Mouse (Mus musculus) urinary bladder, postnatal 10 days (tissue): Measurements from ENCODE around the gene Dhx38.

Source experiments
- DNase-seq: peaks from one replicate; pipeline ENCODE4 v3.0.0; 2022; ENCODE audit warnings: low spot score

Dhx38 gene

DNA sequence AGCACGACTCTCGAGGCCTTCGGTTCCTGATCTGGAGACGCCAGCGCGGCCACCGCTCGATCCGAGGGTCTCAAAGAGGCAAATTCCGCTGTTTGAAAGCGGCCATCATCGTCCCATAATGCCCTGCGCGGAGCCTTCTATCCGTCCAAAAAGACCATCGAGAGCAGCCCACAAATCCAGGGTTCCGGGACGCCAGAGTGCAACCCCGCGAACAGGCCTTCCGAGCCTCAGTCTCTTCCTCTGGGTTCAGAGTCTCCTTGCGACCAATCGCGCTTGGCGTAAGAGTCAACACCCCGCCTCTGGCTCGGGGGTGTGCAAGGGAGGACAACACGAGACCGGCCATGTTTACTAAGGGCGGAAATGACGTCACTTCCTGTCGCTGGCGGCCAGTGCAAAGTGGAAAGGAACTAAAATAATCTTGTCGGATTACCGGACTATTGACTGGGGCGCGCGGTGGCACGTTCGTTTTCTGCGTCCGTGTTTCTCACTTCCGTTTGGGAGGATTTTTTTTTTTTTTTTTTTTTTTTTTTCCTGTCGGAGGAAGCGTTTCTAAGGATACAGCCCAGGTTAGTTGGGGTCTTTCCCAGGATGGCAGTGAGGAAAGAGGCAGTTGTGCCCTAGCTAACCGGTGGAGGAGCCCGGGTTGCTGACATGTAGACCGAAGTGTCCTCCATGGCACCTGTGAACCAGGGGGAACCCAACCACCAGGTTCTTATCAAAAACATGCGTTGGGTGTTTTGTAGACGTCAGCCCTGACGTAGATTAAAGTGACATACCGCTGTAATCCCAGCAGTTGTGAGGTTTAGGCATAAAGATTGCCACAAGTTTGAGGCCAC is at the start of gene Dhx38, which contains the start of gene Txnl4b:
Dhx38 (minus strand) TSS at position 364 of the 836 bp plus-strand sequence.
Txnl4b (plus strand) TSS at position 395 of the 836 bp plus-strand sequence.
- DNase-seq: peak; percentile 95

DNA sequence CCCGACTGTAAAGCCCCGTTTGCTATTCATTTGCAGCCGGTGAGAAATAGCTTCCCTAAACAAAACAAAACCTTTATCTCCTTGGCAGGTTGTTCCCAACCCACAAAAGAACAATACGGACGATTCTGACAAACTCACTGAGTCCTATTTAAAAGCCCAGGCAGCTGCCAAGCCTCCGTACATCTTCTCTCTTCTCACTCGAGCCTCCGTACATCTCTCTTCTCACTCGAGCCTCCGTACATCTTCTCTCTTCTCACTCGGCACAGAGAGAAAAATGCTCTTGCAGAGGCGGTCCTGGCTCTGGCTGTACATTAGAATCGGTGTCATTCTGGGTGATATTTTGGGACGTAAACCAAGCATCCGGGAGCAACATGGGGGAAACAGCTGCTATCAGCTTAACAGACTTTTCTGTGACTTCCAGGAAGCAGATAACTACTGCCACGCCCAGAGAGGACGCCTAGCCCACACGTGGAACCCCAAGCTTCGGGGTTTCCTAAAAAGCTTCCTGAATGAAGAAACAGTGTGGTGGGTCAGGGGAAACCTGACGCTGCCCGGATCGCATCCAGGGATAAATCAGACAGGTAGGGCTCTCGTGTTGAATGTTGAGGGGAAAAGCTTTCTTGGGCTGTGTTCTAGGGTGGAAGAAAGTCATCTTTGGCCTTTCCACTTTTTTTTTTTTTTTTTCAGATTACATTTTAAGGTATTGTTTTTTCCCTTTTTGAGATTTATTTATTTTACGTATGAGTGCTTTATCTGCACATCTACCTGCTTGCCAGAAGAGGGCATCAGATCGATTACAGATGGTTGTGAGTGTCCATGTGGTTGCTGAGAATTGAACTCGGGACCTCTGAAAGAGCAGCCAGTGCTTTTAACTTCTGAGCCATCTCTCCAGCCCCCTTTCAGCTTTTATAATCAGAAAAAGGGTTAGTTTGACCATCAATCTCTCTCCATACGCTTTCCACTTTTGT is 48.9 kb upstream of the Dhx38 start, which contains the start of gene Pkd1l3:
Pkd1l3 (plus strand) TSS at position 275 of the 968 bp plus-strand sequence.
- no peak for DNase-seq

DNA sequence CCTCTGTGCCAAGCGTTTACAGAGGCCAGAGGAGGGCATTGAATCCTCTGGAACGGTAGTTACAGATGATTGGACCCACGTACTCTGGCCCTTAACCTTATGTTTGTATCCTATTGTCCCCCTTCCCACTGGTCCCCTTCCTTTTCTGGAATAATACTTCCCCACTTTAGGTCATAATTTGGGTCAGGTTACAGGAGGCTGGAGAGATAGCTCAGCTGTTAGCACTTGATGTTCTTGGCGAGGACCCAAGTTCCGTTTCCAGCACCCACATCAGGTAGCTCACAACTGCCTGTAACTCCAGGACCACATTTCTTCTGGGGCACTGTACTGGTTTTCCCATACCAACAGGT is 43.5 kb upstream of the Dhx38 start:
- DNase-seq: no peak

DNA sequence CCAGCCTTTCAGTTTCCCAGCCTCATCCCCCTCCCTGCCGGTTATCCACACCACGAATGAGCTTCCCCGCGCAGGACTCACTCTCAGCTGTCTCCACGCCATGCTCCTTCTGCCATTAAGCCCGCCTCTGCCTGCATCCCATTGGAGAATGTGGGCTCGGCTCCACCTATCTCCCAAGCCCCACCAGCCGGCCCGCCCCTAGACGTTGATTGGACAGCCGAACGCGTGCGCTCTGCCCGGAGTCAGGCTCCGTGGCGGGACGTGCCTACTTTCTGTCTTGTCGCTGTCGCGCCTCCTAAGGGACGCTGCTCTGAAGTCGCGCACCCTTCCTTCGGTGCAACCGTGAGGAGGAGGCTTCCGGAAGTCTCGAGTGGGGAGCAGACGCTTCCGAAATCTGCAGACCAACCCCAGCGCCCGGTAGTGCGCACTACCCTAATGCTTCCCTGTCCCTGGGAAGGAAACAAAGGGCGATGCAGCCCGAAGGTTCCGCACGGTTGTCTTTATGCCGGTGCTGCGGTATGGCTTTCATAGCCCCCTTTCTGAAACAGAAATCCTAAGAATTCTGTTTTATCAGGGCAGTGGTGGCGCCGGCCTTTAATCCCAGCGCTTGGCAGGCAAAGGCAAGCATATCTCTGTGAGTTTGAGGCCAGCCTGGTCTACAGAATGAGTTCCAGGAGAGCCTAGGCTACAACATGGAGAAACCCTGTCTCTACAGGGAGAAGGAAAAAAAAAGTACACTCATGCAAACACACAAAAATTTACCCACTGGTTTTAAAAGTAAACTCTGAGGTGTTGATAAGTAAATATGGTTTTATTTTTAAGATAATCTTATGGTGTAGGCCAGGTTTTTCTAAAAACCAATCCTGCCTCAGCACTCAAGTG is 42.9 kb upstream of the Dhx38 start, which contains the start of gene Dhodh:
Dhodh (minus strand) TSS at position 403 of the 882 bp plus-strand sequence.
- DNase-seq: peak; percentile 82

DNA sequence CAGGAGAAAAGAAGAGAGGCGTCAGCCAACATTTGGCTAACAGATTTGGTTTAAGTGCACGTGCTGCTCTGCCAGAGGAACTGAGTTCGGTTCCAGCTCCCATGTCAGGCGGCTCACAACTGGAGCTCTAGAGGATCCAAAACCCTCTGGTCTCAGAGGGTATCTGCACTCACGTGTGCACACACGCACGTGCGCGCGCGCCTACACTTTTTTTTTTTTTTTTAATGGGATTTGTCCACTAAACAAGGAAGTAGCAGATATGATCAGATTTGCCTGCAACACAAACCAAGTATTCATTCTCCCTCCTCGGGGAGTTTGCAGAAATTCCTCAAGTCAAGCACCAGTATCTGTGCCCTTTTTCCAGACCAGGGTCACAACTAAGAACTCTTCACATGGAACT is 42.0 kb upstream of the Dhx38 start:
- DNase-seq: no peak

DNA sequence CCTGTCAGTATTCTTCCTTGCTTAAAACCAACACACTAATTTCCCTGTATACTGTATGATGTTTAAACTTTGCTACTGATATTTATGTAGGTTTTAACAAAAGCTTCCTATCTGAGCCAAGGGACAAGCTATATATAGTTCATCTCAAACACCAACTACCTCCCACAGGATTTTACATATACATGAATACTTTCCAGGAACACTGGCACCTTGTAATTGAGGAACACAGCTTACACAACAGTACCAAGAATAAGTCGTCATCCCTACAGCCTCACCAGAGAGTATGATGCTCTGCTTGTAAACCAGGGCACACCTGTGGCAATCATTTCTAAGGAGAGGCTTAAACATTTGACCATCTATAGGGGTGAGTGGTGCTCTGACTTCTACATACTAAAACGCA is 41.1 kb upstream of the Dhx38 start:
- no peak for DNase-seq

DNA sequence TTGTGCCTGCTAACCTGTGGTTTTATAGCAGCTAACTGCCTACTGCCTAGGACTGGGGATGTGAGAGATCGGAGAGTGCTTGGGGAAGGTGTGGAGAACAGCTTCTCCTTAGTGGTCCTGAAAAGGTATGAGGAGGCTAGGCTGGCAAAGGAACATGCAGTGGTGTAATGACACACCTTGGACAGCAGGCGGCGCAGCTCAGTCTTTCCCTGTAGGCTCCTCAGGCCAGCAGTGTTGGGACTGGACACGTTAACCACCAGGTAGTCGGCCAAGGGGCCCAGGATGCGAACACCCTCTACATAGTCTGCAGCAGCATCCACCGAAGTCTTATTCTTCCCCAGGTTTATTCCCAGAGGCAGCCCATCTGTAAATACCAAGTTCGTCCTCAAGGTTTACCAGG is 30.2 kb upstream of the Dhx38 start:
- no peak for DNase-seq

DNA sequence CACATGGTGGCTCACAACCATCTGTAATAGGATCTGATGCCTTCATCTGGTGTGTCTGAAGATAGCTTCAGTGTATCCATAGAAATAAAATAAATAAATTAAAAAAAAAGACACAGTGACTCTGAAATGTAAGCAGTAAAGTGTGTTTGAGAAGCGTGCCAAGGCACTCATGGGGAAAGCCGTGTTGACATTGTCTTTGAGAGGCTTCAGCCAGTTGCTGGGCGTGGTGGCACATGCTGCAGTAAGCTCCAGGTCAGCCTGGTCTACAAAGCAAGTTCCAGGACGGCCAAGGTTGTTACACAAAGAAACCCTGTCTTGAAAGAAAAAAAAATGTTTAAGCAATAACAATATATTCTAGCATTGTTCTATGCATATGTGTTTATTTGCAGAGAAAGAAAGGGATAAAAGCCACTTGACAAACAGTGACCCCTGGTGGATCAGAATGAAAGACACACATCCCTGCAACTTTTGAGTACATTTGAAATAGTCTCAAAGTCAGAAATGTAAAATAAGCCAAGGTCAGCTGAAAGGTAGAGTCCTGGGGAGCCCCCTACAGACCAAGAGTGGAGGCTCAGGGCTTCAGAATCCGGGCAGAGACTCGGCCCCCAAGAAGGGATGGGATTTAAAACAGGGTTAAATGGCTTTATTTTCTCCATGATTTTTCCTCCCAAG is 27.6 kb upstream of the Dhx38 start:
- DNase-seq: no peak

DNA sequence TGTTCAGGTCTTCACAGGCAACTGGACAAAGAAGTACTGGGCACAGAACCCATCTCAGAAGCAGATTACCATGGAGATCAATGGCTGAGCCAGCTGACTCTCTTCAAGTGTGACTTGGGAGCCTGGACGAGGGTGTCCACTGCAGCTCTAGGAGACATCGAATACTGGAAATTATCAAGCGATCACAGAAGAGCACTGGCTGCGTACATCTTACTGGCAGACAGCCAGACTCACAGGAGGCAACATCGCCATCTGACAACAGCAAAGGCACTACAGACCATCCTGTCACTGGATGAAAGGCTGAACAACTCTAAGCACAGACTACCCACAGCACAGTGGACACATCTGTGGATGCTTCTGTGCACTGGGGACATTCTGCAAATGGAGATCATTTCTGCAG is 26.5 kb upstream of the Dhx38 start:
- DNase-seq: no peak

DNA sequence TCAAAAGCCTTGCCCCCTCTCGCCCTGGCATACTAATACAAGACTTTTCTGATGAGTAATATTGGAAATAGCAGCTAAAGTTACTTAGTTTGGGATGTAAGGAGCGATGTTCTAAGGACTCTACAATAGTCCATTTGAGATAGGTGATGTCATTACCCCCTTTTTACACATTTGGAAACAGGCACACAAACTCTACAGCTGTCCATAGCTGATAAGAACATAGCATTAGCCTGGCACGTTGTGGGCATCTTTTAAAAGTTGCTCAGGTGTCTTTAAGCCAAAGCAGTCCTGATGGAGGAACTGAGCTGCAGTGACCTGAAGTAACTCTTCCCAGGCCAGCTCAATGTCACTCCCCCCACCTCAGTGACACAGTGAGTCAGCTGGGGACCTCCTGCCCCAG is 25.7 kb upstream of the Dhx38 start:
- DNase-seq: no peak

DNA sequence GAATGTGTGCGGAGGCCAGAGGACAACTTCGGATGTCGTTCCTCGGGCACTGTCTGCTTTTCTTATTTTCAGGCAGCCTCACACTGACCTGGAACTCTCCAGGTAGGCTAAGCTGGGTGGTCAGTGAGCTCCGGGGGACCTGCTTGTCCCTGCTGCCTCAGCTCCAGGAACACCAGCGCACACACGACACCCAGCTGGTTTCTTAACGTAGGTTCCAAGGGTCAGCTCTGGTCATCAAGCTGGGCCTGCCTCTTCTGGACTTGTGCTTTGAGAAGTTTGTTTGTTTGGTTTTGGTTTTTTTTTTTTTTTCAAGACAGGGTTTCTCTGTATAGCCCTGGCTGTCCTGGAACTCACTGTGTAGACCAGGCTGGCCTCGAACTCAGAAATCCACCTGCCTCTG is 25.2 kb upstream of the Dhx38 start:
- no peak for DNase-seq

DNA sequence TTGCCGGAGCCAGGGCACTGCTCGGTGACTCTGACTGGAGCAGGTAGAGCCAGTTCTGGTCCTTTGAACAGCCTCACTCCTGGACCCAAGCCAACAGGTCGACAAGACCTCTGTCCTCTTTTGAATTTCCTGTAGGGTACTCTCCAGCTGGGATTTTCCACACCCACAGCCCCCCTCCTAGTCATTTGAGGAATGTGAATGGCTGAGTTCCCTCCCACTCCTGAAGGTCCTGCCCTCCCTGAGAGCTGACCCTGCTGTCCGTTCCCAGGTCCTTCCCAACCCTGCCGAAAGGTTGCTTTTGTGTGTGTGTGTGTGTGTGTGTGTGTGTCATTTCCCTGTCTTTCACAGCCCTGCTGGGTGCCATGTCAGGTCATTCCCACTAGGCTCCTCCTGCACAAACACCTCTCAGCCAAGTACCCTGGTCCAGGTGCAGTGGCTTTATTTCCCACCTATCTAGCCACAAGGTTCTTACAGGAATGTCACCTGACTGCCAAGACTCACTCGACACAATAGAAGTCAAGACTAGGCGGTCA is 21.4 kb upstream of the Dhx38 start:
- no peak for DNase-seq

DNA sequence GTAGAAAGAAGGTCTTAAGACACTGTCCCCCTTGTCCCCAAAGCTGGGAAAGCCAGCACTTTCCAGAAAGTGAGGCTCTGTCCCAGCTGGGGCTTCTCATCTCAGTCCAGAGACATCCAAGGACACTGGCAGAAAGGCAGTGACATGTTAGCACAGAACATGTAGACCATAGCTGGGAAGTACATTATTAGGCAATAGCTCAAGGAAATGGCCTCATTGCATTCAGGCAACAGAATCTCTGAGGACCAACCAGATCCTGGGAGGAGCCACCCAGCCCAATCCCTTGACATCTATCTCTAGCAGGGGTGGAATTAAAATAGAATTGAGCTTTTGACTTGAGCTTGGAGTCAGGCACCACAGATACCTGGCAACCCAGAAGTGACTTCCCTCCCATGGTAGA is 20.0 kb upstream of the Dhx38 start:
- DNase-seq: no peak

DNA sequence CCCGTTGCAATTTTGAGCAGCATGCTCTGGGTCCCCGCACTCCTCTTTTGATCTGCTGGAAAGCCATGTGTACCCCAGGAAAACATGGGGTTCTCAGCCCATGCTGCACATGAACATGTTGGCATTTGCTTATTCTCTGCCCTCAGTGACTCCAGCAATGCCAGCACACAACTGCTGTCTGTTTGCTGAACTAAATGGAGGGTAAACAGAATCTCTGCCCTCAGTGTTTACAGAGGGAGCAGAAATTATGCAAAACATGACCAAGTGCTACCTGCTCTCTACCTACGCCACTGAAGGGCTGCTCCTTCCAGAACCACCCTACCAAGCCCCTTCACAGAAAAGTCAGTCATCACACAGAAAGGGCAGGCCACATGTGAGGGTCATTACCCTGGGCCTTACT is 19.2 kb upstream of the Dhx38 start:
- no peak for DNase-seq

DNA sequence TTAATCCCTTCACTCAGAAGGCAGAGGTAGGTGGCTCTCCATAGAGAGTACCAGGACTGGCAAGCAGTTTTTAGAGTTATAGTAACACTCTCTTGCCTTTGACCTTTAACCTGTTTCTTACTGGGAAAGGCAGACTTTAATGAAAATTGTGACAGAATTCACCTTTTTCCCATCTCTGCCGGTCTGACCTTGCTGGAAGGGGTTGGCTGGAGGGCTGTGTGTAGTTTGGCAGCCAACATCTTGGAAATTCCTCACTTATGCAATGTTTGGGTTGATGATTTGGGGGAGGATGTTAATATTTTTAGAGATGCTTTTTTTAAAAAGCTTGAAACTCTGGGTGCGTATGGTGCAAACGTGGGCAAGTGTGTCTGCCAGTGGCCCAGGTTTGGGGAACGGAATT is 18.6 kb upstream of the Dhx38 start:
- DNase-seq: no peak

DNA sequence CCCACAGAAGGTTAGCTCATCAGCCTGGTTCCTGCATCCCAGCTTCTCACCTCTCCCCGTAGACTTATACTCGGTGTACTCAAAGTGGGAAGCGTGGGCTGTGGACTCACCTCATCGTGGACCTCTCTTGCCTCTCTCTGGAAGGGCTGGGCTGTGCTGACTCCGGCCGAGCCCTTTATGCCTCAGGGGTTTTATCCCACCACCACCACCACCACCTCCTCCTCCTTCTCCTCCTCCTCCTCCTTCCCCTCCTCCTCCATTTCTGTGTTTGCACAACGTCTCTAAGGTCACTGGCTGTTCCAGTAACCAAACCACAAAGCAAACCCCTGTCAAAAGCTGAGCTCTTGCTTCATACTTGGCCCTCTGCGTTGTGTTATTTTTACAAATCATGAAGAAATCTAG is 13.2 kb upstream of the Dhx38 start, which contains the start of gene Hp:
Hp (minus strand) TSS at position 273 of the 402 bp plus-strand sequence.
- no peak for DNase-seq

DNA sequence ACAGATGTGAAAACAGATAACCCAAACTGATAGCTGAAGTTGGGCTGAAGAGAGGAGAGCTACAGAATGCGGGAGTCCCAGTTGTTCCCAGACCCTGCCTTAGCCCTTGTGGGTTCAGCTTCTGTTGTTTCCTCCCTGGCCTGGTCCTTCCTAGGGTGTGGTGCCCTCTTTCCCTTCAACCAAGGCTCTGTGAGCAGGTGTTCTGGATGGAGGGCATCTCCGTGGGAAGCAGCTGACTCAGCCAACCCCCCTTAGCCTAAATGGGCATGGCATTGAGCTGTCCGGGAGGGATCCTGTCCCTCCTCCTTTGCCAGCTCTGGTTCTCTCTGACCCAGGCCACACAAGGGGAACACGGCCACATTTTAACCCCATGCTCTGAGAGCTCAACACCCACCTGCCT is 10.7 kb upstream of the Dhx38 start:
- DNase-seq: no peak

DNA sequence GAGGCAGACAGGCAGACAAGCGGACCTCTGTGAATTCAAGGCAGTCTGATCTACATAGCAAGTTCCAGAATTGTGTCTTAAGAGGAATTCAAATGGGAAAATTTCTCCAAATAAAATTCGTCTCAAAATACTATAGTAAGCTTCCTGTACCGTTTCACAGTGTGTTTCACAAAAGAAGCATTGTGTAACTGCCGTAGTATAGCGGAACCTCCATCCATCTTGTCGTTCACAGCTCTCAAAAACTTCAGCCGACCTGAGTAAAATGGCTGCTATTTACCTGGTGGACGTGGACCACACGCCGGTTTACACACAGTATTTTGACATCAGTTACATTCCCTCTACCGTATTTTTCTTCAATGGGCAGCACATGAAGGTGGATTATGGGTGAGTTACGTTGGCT is 5.5 kb upstream of the Dhx38 start:
- DNase-seq: no peak

DNA sequence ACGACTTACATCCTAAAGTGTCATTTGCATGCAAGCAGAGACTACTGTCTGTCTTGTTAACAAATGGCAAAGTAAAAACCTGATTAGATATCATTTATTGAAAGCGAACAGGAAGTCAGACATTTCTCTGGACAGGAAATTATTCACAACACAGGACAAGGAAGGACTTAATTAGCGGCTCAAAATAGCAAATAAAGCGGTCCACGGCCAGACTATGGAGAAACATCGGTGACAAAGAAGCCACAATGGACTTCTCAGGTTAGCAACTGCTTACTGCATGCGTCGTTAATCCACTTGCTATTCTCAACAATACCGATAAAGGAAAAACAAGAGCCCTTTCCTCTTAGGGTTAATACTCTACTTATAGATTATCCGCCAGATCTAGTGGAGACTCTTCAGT is 895 bp downstream of the Dhx38 start:
- DNase-seq: no peak

DNA sequence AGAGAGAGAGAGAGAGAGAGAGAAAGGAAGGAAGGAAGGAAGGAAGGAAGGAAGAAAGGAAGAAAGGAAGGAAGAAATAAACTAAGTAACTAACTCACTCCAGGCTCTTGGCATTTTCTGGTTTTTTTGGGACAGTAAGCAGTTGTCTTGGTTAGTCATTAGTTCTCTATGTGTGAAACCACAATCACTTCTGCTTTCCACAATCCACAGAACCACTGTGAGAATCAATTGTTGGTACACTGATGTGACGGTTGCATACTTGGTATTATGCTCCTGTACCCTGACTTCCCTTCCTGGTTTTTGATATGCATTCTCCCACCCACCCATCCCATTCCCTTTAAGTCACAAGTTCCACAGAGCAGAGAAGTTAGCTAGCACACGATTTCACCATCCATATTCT is 1.8 kb downstream of the Dhx38 start:
- DNase-seq: no peak

DNA sequence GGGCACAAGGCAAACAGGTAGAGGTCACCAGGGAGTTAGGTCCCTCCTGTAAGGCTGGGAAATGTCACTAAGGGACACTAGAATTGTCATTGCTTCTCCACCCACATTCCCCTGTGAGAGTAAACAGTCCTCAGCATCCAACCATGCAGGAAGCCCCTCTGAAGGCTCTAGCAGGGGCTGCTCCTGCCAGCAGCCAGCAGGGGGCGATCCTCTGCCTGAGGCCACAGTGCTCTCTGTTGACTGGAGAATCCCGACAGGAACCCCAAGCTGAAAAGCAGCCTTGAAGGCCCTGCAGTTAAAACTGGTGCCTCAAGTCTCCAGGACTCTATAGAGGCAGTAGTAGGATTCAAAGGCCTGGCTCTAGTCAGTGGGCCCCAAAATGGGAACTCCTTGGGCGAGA is 14.0 kb downstream of the Dhx38 start:
- DNase-seq: no peak
